Mouse (Mus musculus) olfactory bulb, adult 2 months (tissue): ENCODE results near the gene Rnf212.

Experiments used
- CTCF ChIP-seq: fragments of 200-500 bp; IDR thresholded peaks from 2 replicates; pipeline ENCODE4 v1.5.1; 2012; ENCODE audit warnings: low read depth, mild to moderate bottlenecking, low read length, moderate library complexity; ENCODE audit not compliant: insufficient read depth
- POLR2A ChIP-seq: fragments of 200-500 bp; IDR thresholded peaks from 2 replicates; pipeline ENCODE4 v1.6.1; 2012; ENCODE audit warnings: mild to moderate bottlenecking, low read depth, low read length, moderate library complexity; ENCODE audit not compliant: insufficient read depth

- TF ChIP-seq CTCF (no peak), POLR2A (no peak)
These were observed 61.1 kb downstream of the Rnf212 start for GRCm38 (mm10) chr5:108713691-108714090.
